Comparison of ENCODE assay signal across 7 mouse cellular contexts in the genomic region with DNA sequence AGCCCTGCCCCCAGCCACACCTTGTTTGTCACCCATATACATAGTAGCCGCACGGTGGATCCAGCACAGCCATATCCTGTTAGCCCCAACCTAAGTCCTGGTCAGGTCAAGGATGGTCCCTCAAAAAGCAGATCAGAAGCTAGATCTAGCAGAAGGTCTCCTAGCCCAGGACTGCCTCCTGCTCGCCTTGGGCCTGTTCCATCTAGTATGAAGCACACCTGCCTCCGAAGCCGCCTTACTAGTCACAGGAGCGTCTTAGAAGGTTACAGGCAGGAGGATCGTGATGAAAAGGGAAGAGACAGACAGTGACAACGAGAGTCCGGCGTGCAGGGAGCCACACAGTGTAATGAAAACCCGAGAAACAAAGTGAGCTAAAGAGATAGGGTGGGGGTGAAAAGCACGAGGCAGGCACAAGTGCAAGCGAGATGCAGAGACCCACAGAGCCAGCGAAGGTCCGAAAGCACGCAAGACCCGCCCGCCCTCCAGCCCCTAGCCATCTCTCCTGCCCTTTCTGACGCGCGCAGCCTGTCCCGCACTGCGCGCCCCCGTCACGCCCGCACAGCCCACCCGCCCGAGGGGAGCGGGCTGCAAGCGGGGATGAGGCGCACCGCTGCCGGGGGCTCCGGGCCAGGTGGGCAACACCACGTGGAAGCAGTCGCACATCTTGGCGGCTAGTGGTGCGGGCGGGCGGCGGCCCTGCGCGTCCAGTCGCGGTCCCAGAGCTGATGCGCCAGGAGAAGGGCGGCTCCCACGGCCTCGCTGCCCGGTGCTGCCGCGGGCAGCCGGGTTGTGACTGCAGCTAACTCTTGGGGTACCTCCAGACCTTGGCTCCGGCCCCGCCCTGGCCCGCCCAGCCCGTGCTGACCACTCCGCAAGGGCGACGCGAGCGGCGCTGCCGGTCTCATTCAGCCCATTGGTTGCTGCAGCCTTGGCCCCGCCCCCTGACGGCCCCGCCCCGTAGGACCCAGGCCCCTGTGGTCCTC. TPM values are rescaled to one million over a fixed set of nuclear protein-coding genes. Genes with fewer than 3 reads are reported as not detected.
A peak's percentile ranks its signal among the peaks of the same experiment; 100 is the strongest.
DNase-seq lines count a peak whose midpoint lies in the region; ATAC-seq and TF ChIP-seq lines count a peak whose summit lies in the region.

A gene (minus strand): TSS at position 794 of the 983 bp plus-strand sequence.

- peak within 1 kb of the TSS; percentile 66 for H3K9ac ChIP-seq in heart, embryonic 14.5 days (ENCODE audit: low read length)
- H3K9ac ChIP-seq in limb, embryonic 14.5 days (ENCODE audit: low read depth, low read length, severe bottlenecking), result peak within 1 kb of the TSS; percentile 60
- H3K9ac ChIP-seq in neural tube, embryonic 15.5 days (replicated peaks), result peak within 1 kb of the TSS; percentile 52

- peak; percentile 36 for DNase-seq in right cerebral cortex, postnatal 25 days
- no peak for DNase-seq in right cerebral cortex, postnatal 36 days (ENCODE audit: low spot score in 2 of 2)
- DNase-seq in embryo, embryonic 10 days (ENCODE audit: low spot score), result peak; percentile 91
- DNase-seq in limb, embryonic 14.5 days (ENCODE audit: low spot score), result peak; percentile 36

- no peaks in the 10 kb centered on the region for H3K9me3 ChIP-seq in heart, embryonic 14.5 days (ENCODE audit: control insufficient read depth, low read length)
- no peaks in the 10 kb centered on the region for H3K9me3 ChIP-seq in limb, embryonic 14.5 days (ENCODE audit: control insufficient read depth, low read length)
- H3K9me3 ChIP-seq in neural tube, embryonic 15.5 days (replicated peaks), result no peaks in the 10 kb centered on the region

- no peaks in the 10 kb centered on the region for H3K36me3 ChIP-seq in heart, embryonic 14.5 days (ENCODE audit: control insufficient read depth, insufficient read depth, low read length)
- H3K36me3 ChIP-seq in limb, embryonic 14.5 days (ENCODE audit: control insufficient read depth, insufficient read depth, low read length), result no peaks in the 10 kb centered on the region
- H3K36me3 ChIP-seq in neural tube, embryonic 15.5 days, result no peaks in the 10 kb centered on the region

- no peak within 1 kb of the TSS for H3K27ac ChIP-seq in heart, embryonic 14.5 days (replicated peaks in 1 of 2; ENCODE audit: control insufficient read depth in 1 of 2, insufficient read depth in 1 of 2, low read depth in 2 of 2, low read length in 2 of 2)
- H3K27ac ChIP-seq in limb, embryonic 14.5 days (replicated peaks; ENCODE audit: low read depth, low read length), result no peak within 1 kb of the TSS
- no peak within 1 kb of the TSS for H3K27ac ChIP-seq in neural tube, embryonic 15.5 days (replicated peaks)

- no peak for TF ChIP-seq POLR2A in limb, embryonic 14.5 days (IDR thresholded peaks at IDR 0.05; ENCODE audit: borderline replicate concordance, extremely low read depth, insufficient read depth, insufficient read length)

- peak within 1 kb of the TSS; percentile 36 to 54 for H3K4me3 ChIP-seq in heart, embryonic 14.5 days (ENCODE audit: control insufficient read depth in 1 of 2, insufficient read depth in 1 of 2, low read depth in 1 of 2, low read length in 2 of 2)
- peak within 1 kb of the TSS; percentile 47 for H3K4me3 ChIP-seq in limb, embryonic 14.5 days (replicated peaks; ENCODE audit: low read length)
- H3K4me3 ChIP-seq in neural tube, embryonic 15.5 days (replicated peaks), result peak within 1 kb of the TSS; percentile 54

- WGBS in heart, embryonic 14.5 days, result 4% methylated on average over 61 of the region's 69 CpGs
- 4% methylated on average over 60 of the region's 69 CpGs for WGBS in limb, embryonic 14.5 days
- 5% methylated on average over 41 of the region's 69 CpGs for WGBS in neural tube, embryonic 15.5 days

- peaks cover 19% of the 10 kb centered on the region for H3K27me3 ChIP-seq in heart, embryonic 14.5 days (ENCODE audit: control insufficient read depth, insufficient read depth, low read length)
- peaks cover 14% of the 10 kb centered on the region for H3K27me3 ChIP-seq in limb, embryonic 14.5 days (ENCODE audit: control insufficient read depth, insufficient read depth, low read length)
- peaks cover 29% of the 10 kb centered on the region for H3K27me3 ChIP-seq in neural tube, embryonic 15.5 days (replicated peaks)

- H3K4me1 ChIP-seq in heart, embryonic 14.5 days (ENCODE audit: control insufficient read depth in 2 of 2, insufficient read depth in 2 of 2, low read length in 2 of 2), result peaks cover 11 to 30% of the 10 kb centered on the region in 2 experiments
- H3K4me1 ChIP-seq in limb, embryonic 14.5 days (ENCODE audit: control insufficient read depth, insufficient read depth, low read length), result peaks cover 19% of the 10 kb centered on the region
- H3K4me1 ChIP-seq in neural tube, embryonic 15.5 days, result peaks cover 30% of the 10 kb centered on the region

- H3K4me2 ChIP-seq in heart, embryonic 14.5 days (ENCODE audit: low read length), result peak within 1 kb of the TSS; percentile 100
- peak within 1 kb of the TSS; percentile 99 for H3K4me2 ChIP-seq in limb, embryonic 14.5 days (replicated peaks; ENCODE audit: low read depth, low read length, severe bottlenecking)
- peak within 1 kb of the TSS; percentile 97 for H3K4me2 ChIP-seq in neural tube, embryonic 15.5 days

- ATAC-seq in heart, embryonic 14.5 days (ENCODE audit: insufficient number of reproducible peaks, insufficient read depth, low FRiP score, low read depth), result peak; percentile 20; the same call in 1 of the 2 replicates
- ATAC-seq in limb, embryonic 14.5 days (ENCODE audit: low FRiP score, low read depth), result peak; percentile 63
- ATAC-seq in neural tube, embryonic 15.5 days (ENCODE audit: low FRiP score), result peak; percentile 56
- no peak for ATAC-seq in erythroblast, adult 5-6 weeks (replicated peaks; ENCODE audit: low FRiP score, poor library complexity, severe bottlenecking)

RNA-seq across cellular contexts. Expression of the gene that starts here (rescaled TPM):
- polyA plus RNA-seq in heart, embryonic 14.5 days (2014; fragmentation: Nextera tagmentation; extraction: Ambion mirVana), result 1.9 and 3.1 TPM in 2 replicates
- 2.1 and 2.5 TPM in 2 replicates for polyA plus RNA-seq in limb, embryonic 14.5 days (2012; rRNA removed)
- 3.3 TPM in 2 replicates for polyA plus RNA-seq in limb, embryonic 14.5 days (2014; fragmentation: Nextera tagmentation; extraction: Ambion mirVana)
- polyA plus RNA-seq in neural tube, embryonic 15.5 days (2015; fragmentation: Nextera tagmentation; extraction: Ambion mirVana), result 4.5 and 5.7 TPM in 2 replicates
- not detected in 2 replicates for total RNA-seq in erythroblast, adult 5-6 weeks (2015; ENCODE audit: low replicate concordance)
- total RNA-seq in erythroblast, adult 5-6 weeks (2017; ENCODE audit: low replicate concordance), result 0.09 TPM in 1 of 2 replicates, not detected in the other

Comparison
In these comparisons a context has a peak if more than half of its experiments do, and no peak if none do; other contexts are left out.
1. DNase-seq: peak in right cerebral cortex, postnatal 25 days (single experiment), embryo, embryonic 10 days (single experiment) and limb, embryonic 14.5 days (single experiment); none in right cerebral cortex, postnatal 36 days (0 of 2).
2. Peak in every context shown above with its lines, with median percentiles within 50 percentile points of each other: H3K4me2 ChIP-seq, H3K4me3 ChIP-seq and H3K9ac ChIP-seq.